Mouse (Mus musculus): Measurements from ENCODE around the gene Hnrnpul2. TPM values are rescaled to one million over a fixed set of nuclear protein-coding genes. Genes with fewer than 3 reads are reported as not detected.

Hnrnpul2 gene
- polyA plus RNA-seq, 1 experiment: 20.9 TPM

DNA sequence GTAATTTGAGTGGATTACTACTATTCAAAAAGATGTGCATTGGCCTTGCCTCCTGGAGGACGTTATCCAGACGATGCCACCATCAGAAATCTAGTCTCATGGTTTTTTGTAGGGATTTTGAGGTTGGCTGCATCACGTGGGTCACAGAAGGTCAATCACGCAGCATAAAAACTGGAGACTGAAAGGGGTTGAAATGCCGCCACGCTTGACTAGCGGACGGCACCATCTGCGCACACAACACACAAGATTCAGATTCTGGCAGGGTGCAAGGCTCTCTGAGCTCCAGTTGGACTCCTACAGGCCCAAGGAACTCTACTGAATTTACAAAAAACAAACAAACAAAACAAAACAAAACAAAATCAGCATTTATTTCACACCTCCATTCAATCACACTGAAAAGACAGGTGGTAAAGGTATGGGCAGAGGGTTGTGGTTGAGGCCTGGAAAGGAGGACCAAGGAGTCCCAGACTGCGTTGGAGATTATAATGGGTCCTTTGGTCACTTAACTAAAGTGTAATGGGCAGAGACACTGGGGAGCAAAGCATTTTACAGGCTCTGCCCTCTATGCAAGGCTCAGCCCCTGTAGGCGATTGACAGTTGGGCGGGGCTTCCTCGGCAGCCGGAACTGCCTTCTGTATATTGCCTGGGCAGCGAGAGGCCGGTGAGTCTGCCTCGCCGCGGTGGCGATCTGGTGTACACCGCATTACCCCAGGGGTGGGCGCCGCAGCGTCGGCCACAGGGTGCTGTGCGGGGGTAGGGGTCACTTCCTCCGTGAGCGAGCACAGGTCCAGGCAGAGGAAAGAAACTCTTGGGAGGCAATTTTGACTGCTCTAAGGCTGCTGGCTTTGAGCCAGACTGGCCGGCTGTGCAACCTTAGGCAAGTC is 20.3 kb downstream of the Hnrnpul2 start:
- TF ChIP-seq POLR2A (IDR thresholded peaks at IDR 0.05; ENCODE audit: low read depth, low read length) (peak; percentile 61), CTCF (IDR thresholded peaks at IDR 0.05; ENCODE audit: extremely low read depth, insufficient read length, insufficient replicate concordance, low read depth, low read length) (no peak)
- H3K36me3 ChIP-seq (ENCODE audit: control insufficient read depth, insufficient read depth, low read length): peaks cover 1% of the 10 kb centered on the region; the same call in 1 of the 2 replicates
- 26% methylated on average over 29 of the region's 29 CpGs for WGBS
- peak overlapping the region; percentile 84 for H3K4me3 ChIP-seq (ENCODE audit: low read depth, low read length)
- H3K27me3 ChIP-seq (ENCODE audit: control insufficient read depth, insufficient read depth, low read length): no peaks in the 10 kb centered on the region
- peaks cover 14% of the 10 kb centered on the region for H3K4me1 ChIP-seq (ENCODE audit: control insufficient read depth, insufficient read depth, insufficient read length, low read length)
- peak overlapping the region; percentile 30; the same call in 1 of the 2 replicates for H3K27ac ChIP-seq (ENCODE audit: insufficient read depth, low read depth, low read length)

GRCm38 (mm10) chr19:8841012-8841411 is 21.2 kb downstream of the Hnrnpul2 start:
- TF ChIP-seq CTCF (IDR thresholded peaks at IDR 0.05; ENCODE audit: extremely low read depth, insufficient read length, insufficient replicate concordance, low read depth, low read length) (no peak), POLR2A (IDR thresholded peaks at IDR 0.05; ENCODE audit: low read depth, low read length) (no peak)
- 0 out of 2 replicates have a peak, but pooled peaks cover 2% of the 10 kb centered on the region for H3K36me3 ChIP-seq (ENCODE audit: control insufficient read depth, insufficient read depth, low read length)
- H3K27me3 ChIP-seq (ENCODE audit: control insufficient read depth, insufficient read depth, low read length): no peaks in the 10 kb centered on the region
- peak overlapping the region; percentile 84 for H3K4me3 ChIP-seq (ENCODE audit: low read depth, low read length)
- peaks cover 14% of the 10 kb centered on the region for H3K4me1 ChIP-seq (ENCODE audit: control insufficient read depth, insufficient read depth, insufficient read length, low read length)
- H3K27ac ChIP-seq (ENCODE audit: insufficient read depth, low read depth, low read length): no peak overlapping the region
- WGBS: 86% methylated on average over 7 of the region's 7 CpGs

GRCm38 (mm10) chr19:8842961-8843360 is 23.2 kb downstream of the Hnrnpul2 start:
- peaks cover 11% of the 10 kb centered on the region for H3K4me1 ChIP-seq (ENCODE audit: control insufficient read depth, insufficient read depth, insufficient read length, low read length)
- WGBS: 87% methylated on average over 6 of the region's 6 CpGs
- TF ChIP-seq CTCF (IDR thresholded peaks at IDR 0.05; ENCODE audit: extremely low read depth, insufficient read length, insufficient replicate concordance, low read depth, low read length): no peak
- no peak for TF ChIP-seq POLR2A (IDR thresholded peaks at IDR 0.05; ENCODE audit: low read depth, low read length)

GRCm38 (mm10) chr19:8844371-8845129 is 24.7 kb downstream of the Hnrnpul2 start:
- Histone ChIP-seq H3K4me1 (ENCODE audit: control insufficient read depth, insufficient read depth, insufficient read length, low read length) (peaks cover 6% of the 10 kb centered on the region), H3K27ac (ENCODE audit: insufficient read depth, low read depth, low read length) (no peak overlapping the region), H3K36me3 (ENCODE audit: control insufficient read depth, insufficient read depth, low read length) (peaks cover 17% of the 10 kb centered on the region), H3K4me3 (ENCODE audit: low read depth, low read length) (no peak overlapping the region), H3K27me3 (ENCODE audit: control insufficient read depth, insufficient read depth, low read length) (no peaks in the 10 kb centered on the region)
- TF ChIP-seq CTCF (IDR thresholded peaks at IDR 0.05; ENCODE audit: extremely low read depth, insufficient read length, insufficient replicate concordance, low read depth, low read length) (0 out of 2 replicates have a peak, but pooled peaks have one; percentile 6), POLR2A (IDR thresholded peaks at IDR 0.05; ENCODE audit: low read depth, low read length) (no peak)
- WGBS: 66% methylated on average over 5 of the region's 5 CpGs

More at GRCm38 (mm10) chr19:8842961-8843360, 23.2 kb downstream of the Hnrnpul2 start:
- H3K36me3 ChIP-seq (ENCODE audit: control insufficient read depth, insufficient read depth, low read length): peaks cover 17% of the 10 kb centered on the region
- no peak overlapping the region for H3K4me3 ChIP-seq (ENCODE audit: low read depth, low read length)
- H3K27me3 ChIP-seq (ENCODE audit: control insufficient read depth, insufficient read depth, low read length): no peaks in the 10 kb centered on the region
- no peak overlapping the region for H3K27ac ChIP-seq (ENCODE audit: insufficient read depth, low read depth, low read length)

- TF ChIP-seq POLR2A (IDR thresholded peaks at IDR 0.05; ENCODE audit: low read depth, low read length): no peak
- TF ChIP-seq CTCF (IDR thresholded peaks at IDR 0.05; ENCODE audit: extremely low read depth, insufficient read length, insufficient replicate concordance, low read depth, low read length): no peak
- H3K36me3 ChIP-seq (ENCODE audit: control insufficient read depth, insufficient read depth, low read length): peaks cover 17% of the 10 kb centered on the region
- H3K27me3 ChIP-seq (ENCODE audit: control insufficient read depth, insufficient read depth, low read length): no peaks in the 10 kb centered on the region
- WGBS: 80% methylated on average over 5 of the region's 5 CpGs
- no peaks in the 10 kb centered on the region for H3K4me1 ChIP-seq (ENCODE audit: control insufficient read depth, insufficient read depth, insufficient read length, low read length)
- H3K27ac ChIP-seq (ENCODE audit: insufficient read depth, low read depth, low read length): no peak overlapping the region
- H3K4me3 ChIP-seq (ENCODE audit: low read depth, low read length): no peak overlapping the region
These were observed 28.5 kb downstream of the Hnrnpul2 start for GRCm38 (mm10) chr19:8848356-8848755.

DNA sequence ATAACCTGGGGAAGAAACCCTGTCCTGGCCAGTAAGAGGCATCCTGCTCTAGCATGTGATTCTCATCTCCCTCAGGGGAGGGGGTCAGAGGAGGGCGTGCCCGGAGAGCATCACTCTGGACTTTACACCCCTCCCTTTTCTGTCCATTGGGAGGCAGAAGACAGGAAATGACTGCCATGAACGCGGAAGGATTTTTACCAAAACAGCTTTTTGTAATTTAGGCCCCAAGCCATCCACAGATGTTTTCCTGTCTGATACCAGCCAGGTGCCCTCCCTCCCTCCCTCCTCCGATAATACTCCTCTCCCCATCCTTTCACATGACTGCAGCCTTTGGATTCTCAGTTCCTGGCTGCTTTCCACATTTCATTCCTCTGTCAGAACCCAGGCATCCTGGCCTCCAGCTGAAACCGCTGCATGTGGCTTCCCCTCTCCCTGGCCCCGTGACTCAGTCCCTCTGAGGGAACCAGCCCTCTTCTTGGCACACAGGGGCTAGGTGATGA is 30.6 kb downstream of the Hnrnpul2 start, which contains the start of gene Lrrn4cl:
Lrrn4cl (plus strand) TSS at position 367 of the 500 bp plus-strand sequence.
- Histone ChIP-seq H3K27ac (ENCODE audit: insufficient read depth, low read depth, low read length) (0 out of 2 replicates have a peak within 1 kb of the TSS, but pooled peaks have one; percentile 26), H3K27me3 (ENCODE audit: control insufficient read depth, insufficient read depth, low read length) (no peaks in the 10 kb centered on the region), H3K4me1 (ENCODE audit: control insufficient read depth, insufficient read depth, insufficient read length, low read length) (no peaks in the 10 kb centered on the region), H3K36me3 (ENCODE audit: control insufficient read depth, insufficient read depth, low read length) (peaks cover 17% of the 10 kb centered on the region), H3K4me3 (ENCODE audit: low read depth, low read length) (no peak within 1 kb of the TSS)
- TF ChIP-seq POLR2A (IDR thresholded peaks at IDR 0.05; ENCODE audit: low read depth, low read length): no peak
- no peak for TF ChIP-seq CTCF (IDR thresholded peaks at IDR 0.05; ENCODE audit: extremely low read depth, insufficient read length, insufficient replicate concordance, low read depth, low read length)
- WGBS: 32% methylated on average over 7 of the region's 7 CpGs

Measured in small intestine, adult 2 months (tissue).